Mouse (Mus musculus) liver, embryonic 14.5 days (tissue): Measurements from ENCODE around the gene Mgat4d. TPM values are rescaled to one million over a fixed set of nuclear protein-coding genes. Genes with fewer than 3 reads are reported as not detected.
A peak's percentile ranks its signal among the peaks of the same experiment; 100 is the strongest.

Experiments used
- ATAC-seq: fragments of 200-750 bp; cut with Nextera tagmentation; 2 replicates; pipeline ENCODE4 v1.8.0; 2017; ENCODE audit warnings: moderate number of reproducible peaks, mild to moderate bottlenecking, moderate library complexity; ENCODE audit not compliant: insufficient read depth
- DNase-seq, 3 experiments: peaks; one replicate each; pipeline ENCODE4 v3.0.0-alpha.2; 2012 to 2013; ENCODE audit warnings: low read depth in 3 of 3, low spot score in 3 of 3
- H3K27ac ChIP-seq: fragments of 300-500 bp; sonication (generic); 2 replicates; pipeline ENCODE4 v1.5.1; 2014; ENCODE audit warnings: moderate library complexity, mild to moderate bottlenecking, control low read depth, inconsistent platforms
- H3K27me3 ChIP-seq: fragments of 300-500 bp; sonication (generic); 2 replicates; pipeline ENCODE4 v1.6.1; 2014; ENCODE audit warnings: mild to moderate bottlenecking, low read length, moderate library complexity; ENCODE audit not compliant: control insufficient read depth, insufficient read depth
- H3K36me3 ChIP-seq: fragments of 300-500 bp; sonication (generic); replicated peaks from 2 replicates; pipeline ENCODE4 v1.6.1; 2014; ENCODE audit warnings: low read depth; ENCODE audit not compliant: control insufficient read depth, insufficient read depth
- H3K4me1 ChIP-seq, 2 experiments: fragments of 200-500 bp in 1 of 2; fragments of 300-500 bp in 1 of 2; sonication (generic) in 1 of 2; replicated peaks; 2 replicates each; pipeline ENCODE4 v1.6.1; 2012 to 2014; ENCODE audit warnings: antibody characterized with exemption in 1 of 2, inconsistent platforms in 1 of 2, low read length in 1 of 2; ENCODE audit not compliant: control insufficient read depth in 2 of 2, insufficient read depth in 2 of 2
- H3K4me2 ChIP-seq: fragments of 300-500 bp; sonication (generic); 2 replicates; pipeline ENCODE4 v1.6.1; 2014; ENCODE audit warnings: low read depth, mild to moderate bottlenecking, control low read depth, moderate library complexity
- H3K4me3 ChIP-seq, 2 experiments: fragments of 200-500 bp in 1 of 2; fragments of 300-500 bp in 1 of 2; sonication (generic) in 1 of 2; 2 replicates each; pipeline ENCODE4 v1.5.1; 2012 to 2014; ENCODE audit warnings: low read depth in 2 of 2, low read length in 2 of 2, mild to moderate bottlenecking in 2 of 2, control low read depth in 1 of 2, inconsistent platforms in 1 of 2, moderate library complexity in 1 of 2; ENCODE audit not compliant: insufficient read depth in 1 of 2
- H3K9ac ChIP-seq: fragments of 300-500 bp; sonication (generic); replicated peaks from 2 replicates; pipeline ENCODE4 v1.6.1; 2014; ENCODE audit warnings: mild to moderate bottlenecking, control low read depth, moderate library complexity
- H3K9me3 ChIP-seq: fragments of 300-500 bp; sonication (generic); 2 replicates; pipeline ENCODE4 v1.6.1; 2016; ENCODE audit warnings: low read length, mixed read lengths; ENCODE audit not compliant: control insufficient read depth
- CTCF ChIP-seq: IDR thresholded peaks from 2 replicates; pipeline ENCODE4 v1.5.1; 2016; ENCODE audit warnings: antibody characterized with exemption, low read depth, control low read depth
- EP300 ChIP-seq: IDR thresholded peaks from 2 replicates; pipeline ENCODE4 v1.6.1; 2016; ENCODE audit warnings: antibody characterized with exemption, low read depth
- WGBS: fragments of 180-500 bp; shearing (Covaris S2); extraction: QIAGEN DNeasy Blood & Tissue Kit; methylation state at CpG from one replicate; pipeline ENCODE4 v1.1.7; 2014; ENCODE audit not compliant: insufficient replicate concordance; 5-methylcytosine and 5-hydroxymethylcytosine counted together
- polyA plus RNA-seq, 2 experiments: library from polyadenylated mRNA; depleted of rRNA in 1 of 2; stranded (reverse) in 1 of 2; unstranded in 1 of 2; fragments of >200 nt; fragmentation: Nextera tagmentation in 1 of 2; extraction: Ambion mirVana in 1 of 2; gene quantifications; 2 replicates each; pipeline versions ENCODE4 v1.2.1 to v1.2.3; 2012 to 2014

Mgat4d gene
- polyA plus RNA-seq, 2 experiments: not detected

DNA sequence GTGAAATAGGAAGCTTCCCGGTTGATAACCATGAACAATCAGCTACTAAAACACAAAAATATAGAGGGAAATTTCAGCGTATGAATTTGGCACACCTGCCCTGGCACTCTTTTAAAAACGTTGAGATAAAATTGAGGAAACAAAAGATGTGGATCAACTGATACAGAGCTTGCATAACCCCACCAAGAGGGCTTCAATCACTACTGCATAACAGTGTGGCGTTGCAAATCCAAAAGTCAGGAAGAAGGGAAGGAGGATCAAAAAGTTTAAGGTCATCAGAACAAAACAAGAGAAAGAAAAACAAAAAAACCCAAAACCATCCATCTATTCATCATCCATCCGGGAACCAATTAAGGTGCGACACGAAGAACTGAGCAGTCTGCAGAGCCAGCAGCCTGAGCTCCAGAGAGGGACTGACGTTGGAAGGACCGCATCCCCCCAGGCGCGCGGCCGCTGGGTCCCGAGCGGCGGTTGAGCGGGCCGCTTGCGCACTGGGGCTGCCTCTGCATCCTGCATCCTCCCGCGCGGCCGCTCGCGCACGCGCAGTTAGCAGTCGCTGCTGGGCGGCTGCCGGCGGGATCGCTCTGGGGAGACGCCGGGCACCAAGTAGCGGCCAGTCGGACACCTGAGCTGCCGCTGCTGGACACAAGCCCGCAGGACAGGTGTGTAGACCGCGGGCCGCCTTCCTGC lies 41.2 kb downstream of the Mgat4d start, which contains the start of gene Clgn:
Clgn (plus strand) TSS at position 552 of the 690 bp plus-strand sequence.
- no peak for TF ChIP-seq EP300
- Histone ChIP-seq H3K9ac (peak within 1 kb of the TSS; percentile 33; the same call in 1 of the 2 replicates), H3K9me3 (no peaks in the 10 kb centered on the region), H3K4me2 (peak within 1 kb of the TSS; percentile 71), H3K4me1 (peaks cover 0 to 4% of the 10 kb centered on the region in 2 experiments; a peak in 1 of 4 replicates), H3K27ac (no peak within 1 kb of the TSS), H3K4me3 (peak within 1 kb of the TSS; percentile 2 to 49; a peak in 3 of 4 replicates), H3K36me3 (no peaks in the 10 kb centered on the region), H3K27me3 (peaks cover 34% of the 10 kb centered on the region)
- ATAC-seq: peak; percentile 50; the same call in 1 of the 2 replicates
- 3% methylated on average over 41 of the region's 41 CpGs for WGBS
- no peak for DNase-seq

DNA sequence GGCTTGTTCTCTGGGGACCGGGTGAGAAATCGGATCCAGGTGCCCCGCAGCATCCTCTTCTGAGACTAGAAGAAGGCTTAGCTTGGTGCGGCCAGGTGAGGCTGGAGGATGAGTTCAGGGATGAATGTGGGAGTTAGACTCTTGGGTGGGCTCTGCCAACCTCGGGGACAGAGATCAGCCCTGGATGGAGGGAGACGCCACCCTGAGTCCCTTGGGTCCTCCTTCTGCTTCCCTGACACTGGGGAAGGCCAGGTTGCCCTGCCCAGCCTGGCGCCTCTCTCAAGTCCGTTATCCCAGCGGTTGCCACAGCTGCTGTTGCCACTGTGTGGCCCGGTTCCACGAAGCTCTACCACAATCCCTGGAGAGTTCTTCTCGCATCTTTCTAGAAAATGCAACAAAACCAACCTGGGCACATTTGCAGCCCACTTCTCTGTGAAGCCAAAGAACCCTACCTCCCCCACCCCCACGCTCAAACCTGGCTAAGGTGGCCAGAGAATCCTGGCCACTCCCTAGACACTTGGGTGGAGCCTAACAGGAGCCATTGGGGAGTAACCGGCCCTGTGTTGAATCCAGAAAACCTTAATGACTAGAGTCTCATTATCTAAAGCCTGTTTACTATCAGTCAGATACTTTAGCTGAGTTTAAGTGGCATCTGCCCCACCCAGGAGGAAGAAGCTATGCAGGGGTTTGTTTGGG lies 41.9 kb downstream of the Mgat4d start:
- Histone ChIP-seq H3K4me1 (peaks cover 0 to 4% of the 10 kb centered on the region in 2 experiments; a peak in 1 of 4 replicates), H3K9ac (peak overlapping the region; percentile 33; the same call in 1 of the 2 replicates), H3K27ac (no peak overlapping the region), H3K9me3 (no peaks in the 10 kb centered on the region), H3K4me3 (peak overlapping the region; percentile 2 to 49; a peak in 3 of 4 replicates), H3K4me2 (peak overlapping the region; percentile 71), H3K36me3 (no peaks in the 10 kb centered on the region), H3K27me3 (peaks cover 34% of the 10 kb centered on the region)
- TF ChIP-seq EP300 (no peak), CTCF (no peak)
- WGBS: 12% methylated on average over 14 of the region's 14 CpGs
- DNase-seq (no peak), ATAC-seq (no peak)

DNA sequence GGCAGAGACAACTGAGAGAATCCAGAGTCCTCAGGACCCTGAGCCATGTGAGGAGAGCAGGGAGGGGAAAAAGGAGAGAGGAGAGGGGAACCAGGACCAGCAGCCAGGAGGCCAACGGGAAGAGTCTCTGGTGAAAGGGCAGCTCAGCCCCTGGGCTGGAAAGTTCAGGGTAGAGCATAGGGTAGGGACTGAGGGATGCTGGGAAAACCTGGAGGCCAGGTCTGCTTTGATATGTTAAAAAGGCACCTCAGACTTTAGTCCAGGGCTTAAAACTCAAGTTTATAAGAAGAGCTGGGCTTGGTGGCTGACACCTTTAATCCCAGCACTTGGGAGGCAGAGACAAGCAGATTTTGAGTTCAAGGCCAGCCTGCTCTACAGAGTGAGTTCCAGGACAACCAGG lies 44.2 kb downstream of the Mgat4d start:
- Histone ChIP-seq H3K4me2 (no peak overlapping the region), H3K4me3 (no peak overlapping the region), H3K4me1 (peaks cover 0 to 5% of the 10 kb centered on the region in 2 experiments; a peak in 1 of 4 replicates), H3K27ac (no peak overlapping the region), H3K36me3 (no peaks in the 10 kb centered on the region), H3K27me3 (peaks cover 30% of the 10 kb centered on the region), H3K9ac (no peak overlapping the region), H3K9me3 (no peaks in the 10 kb centered on the region)
- DNase-seq: no peak
- TF ChIP-seq EP300: no peak
- TF ChIP-seq CTCF: no peak
- no peak for ATAC-seq
- WGBS: 50% methylated on average over 1 of the region's 1 CpGs

DNA sequence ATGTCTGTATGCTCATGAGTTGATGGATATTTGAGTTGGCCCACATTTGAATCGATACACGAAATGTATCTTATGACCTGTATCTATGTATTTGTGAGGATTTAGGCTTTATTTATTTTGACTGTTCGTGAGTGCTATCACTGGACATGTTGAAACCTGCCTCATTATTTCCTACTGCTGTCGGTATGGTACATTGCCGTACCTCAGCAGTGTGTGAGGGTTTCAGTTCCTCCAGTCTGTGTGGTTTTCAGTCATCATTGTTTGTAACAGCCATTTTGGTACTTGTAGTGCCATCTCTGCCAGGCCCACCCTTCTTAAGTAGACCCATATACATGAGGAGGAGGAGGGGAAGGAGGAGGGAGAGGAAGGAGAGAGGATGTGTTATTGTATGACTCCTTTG lies 46.1 kb downstream of the Mgat4d start:
- DNase-seq (no peak), ATAC-seq (no peak)
- Histone ChIP-seq H3K27me3 (peaks cover 16% of the 10 kb centered on the region), H3K4me1 (peaks cover 0 to 5% of the 10 kb centered on the region in 2 experiments; a peak in 1 of 4 replicates), H3K4me3 (no peak overlapping the region), H3K36me3 (no peaks in the 10 kb centered on the region), H3K9ac (no peak overlapping the region), H3K27ac (no peak overlapping the region), H3K4me2 (no peak overlapping the region), H3K9me3 (no peaks in the 10 kb centered on the region)
- TF ChIP-seq CTCF: no peak
- TF ChIP-seq EP300: no peak
- WGBS: 73% methylated on average over 5 of the region's 5 CpGs

DNA sequence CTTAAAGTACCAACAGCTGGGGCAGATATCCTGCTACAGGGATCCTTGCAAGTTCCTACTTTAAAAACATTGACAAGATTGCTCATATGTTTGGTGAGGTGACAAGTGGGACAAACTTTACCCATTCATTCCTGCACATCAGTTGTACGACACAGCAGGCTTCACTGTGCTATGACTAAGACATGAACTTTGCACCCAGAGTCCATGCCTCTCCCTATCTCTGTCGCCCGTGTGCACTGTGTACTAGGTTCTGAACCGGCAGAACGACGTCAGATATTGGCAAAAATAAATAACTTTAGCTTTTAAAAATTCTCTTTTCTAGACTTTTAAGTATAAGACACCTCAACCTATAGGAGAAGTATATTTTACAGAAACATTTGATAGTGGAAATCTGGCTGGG lies 48.4 kb downstream of the Mgat4d start:
- TF ChIP-seq EP300 (no peak), CTCF (no peak)
- H3K4me1 ChIP-seq: 0 out of 4 replicates have a peak, but pooled peaks cover 0 to 2% of the 10 kb centered on the region in 2 experiments
- no peak overlapping the region for H3K9ac ChIP-seq
- no peaks in the 10 kb centered on the region for H3K27me3 ChIP-seq
- ATAC-seq: no peak
- H3K4me2 ChIP-seq: no peak overlapping the region
- no peaks in the 10 kb centered on the region for H3K9me3 ChIP-seq
- no peak for DNase-seq
- no peak overlapping the region for H3K4me3 ChIP-seq
- H3K36me3 ChIP-seq: no peaks in the 10 kb centered on the region
- 72% methylated on average over 6 of the region's 6 CpGs for WGBS
- no peak overlapping the region for H3K27ac ChIP-seq
